Mouse (Mus musculus) forebrain, embryonic 10.5 days (tissue): ENCODE data around the gene Sgo1. TPM values are rescaled to one million over a fixed set of nuclear protein-coding genes. Genes with fewer than 3 reads are reported as not detected.

ENCODE experiments used
- DNase-seq: peaks from one replicate; pipeline ENCODE4 v3.0.0-alpha.2; 2017; ENCODE audit warnings: low spot score; ENCODE audit errors: extremely low spot score
- H3K27ac ChIP-seq: fragments of 300-500 bp; sonication (generic); 2 replicates; pipeline ENCODE4 v1.5.1; 2016; ENCODE audit warnings: mild to moderate bottlenecking
- H3K27me3 ChIP-seq: fragments of 300-500 bp; sonication (generic); 2 replicates; pipeline ENCODE4 v1.6.1; 2016; ENCODE audit warnings: mild to moderate bottlenecking; ENCODE audit not compliant: poor library complexity, severe bottlenecking
- H3K36me3 ChIP-seq: fragments of 300-500 bp; sonication (generic); replicated peaks from 2 replicates; pipeline ENCODE4 v1.6.1; 2016; ENCODE audit warnings: mild to moderate bottlenecking, moderate library complexity
- H3K4me1 ChIP-seq: fragments of 300-500 bp; sonication (generic); 2 replicates; pipeline ENCODE4 v1.6.1; 2016
- H3K4me3 ChIP-seq: fragments of 300-500 bp; sonication (generic); 2 replicates; pipeline ENCODE4 v1.5.1; 2016; ENCODE audit warnings: mild to moderate bottlenecking, moderate library complexity
- H3K9me3 ChIP-seq: fragments of 300-500 bp; sonication (generic); 2 replicates; pipeline ENCODE4 v1.6.1; 2016; ENCODE audit warnings: mild to moderate bottlenecking, moderate library complexity
- WGBS: fragments of 180-500 bp; shearing (Covaris S2); methylation state at CpG from one replicate; pipeline ENCODE4 v1.1.7; 2016; 5-methylcytosine and 5-hydroxymethylcytosine counted together
- polyA plus RNA-seq: library from polyadenylated mRNA; unstranded; fragments of >200 nt; fragmentation: Nextera tagmentation; extraction: Ambion mirVana; gene quantifications from 2 replicates; pipeline ENCODE4 v1.2.1, GENCODE M21; 2016

Sgo1 gene
- polyA plus RNA-seq, 1 experiment from 2014 or later = 47.3 TPM

DNA sequence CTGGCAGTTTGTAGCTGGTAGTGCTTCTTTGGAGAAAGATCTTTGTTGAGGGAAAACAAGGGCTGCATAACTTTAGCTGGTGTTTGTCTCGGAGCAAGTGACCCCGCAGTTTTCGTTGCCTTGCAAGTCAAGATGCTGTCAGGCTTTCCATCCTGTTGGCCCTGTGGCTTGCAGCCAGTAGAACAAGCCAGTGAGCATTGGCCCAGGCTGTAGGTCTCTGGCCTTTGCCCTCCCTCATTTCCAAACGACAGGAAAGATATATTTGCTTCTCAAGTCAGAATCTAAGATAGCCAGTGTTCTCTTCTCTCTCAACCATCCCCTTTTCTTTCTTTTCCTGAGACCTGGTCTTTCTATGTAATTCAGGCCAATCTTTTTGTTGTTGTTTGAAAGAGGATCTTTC lies 61.6 kb downstream of the Sgo1 start:
- no peak for DNase-seq
- peaks cover 14% of the 10 kb centered on the region for H3K36me3 ChIP-seq
- no peaks in the 10 kb centered on the region for H3K27me3 ChIP-seq
- 92% methylated on average over 4 of the region's 4 CpGs for WGBS
- H3K4me1 ChIP-seq = no peaks in the 10 kb centered on the region
- H3K9me3 ChIP-seq = no peaks in the 10 kb centered on the region
- H3K4me3 ChIP-seq = no peak overlapping the region
- no peak overlapping the region for H3K27ac ChIP-seq

DNA sequence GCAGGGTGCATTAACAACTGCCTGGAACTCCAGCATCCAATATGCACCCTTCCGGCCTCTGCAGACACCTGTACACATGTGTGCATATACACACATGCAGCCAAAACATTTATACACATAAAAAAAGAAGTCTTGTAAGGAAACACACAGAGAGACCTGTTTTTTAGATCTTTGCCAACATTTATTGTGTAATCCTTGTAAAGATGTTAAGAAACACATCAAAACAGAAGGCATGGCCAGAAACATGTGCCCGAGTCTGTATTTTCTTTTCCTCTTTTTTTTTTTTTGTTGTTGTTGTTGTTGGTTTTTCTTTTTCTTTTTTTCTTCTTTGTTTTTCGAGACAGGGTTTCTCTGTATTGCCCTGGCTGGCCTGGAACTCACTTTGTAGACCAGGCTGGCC lies 63.0 kb downstream of the Sgo1 start:
- 93% methylated on average over 3 of the region's 3 CpGs for WGBS
- no peaks in the 10 kb centered on the region for H3K4me1 ChIP-seq
- no peaks in the 10 kb centered on the region for H3K9me3 ChIP-seq
- H3K27ac ChIP-seq = no peak overlapping the region
- no peak for DNase-seq
- peaks cover 13% of the 10 kb centered on the region for H3K36me3 ChIP-seq
- no peaks in the 10 kb centered on the region for H3K27me3 ChIP-seq
- no peak overlapping the region for H3K4me3 ChIP-seq

Other genes starting within 250 kb of the Sgo1 start
- 0.41 and 0.66 TPM in 2 replicates for gene Efhb, start 226.0 kb downstream of the Sgo1 start, polyA plus RNA-seq
- 55.3 and 56.5 TPM in 2 replicates for gene Rab5a, start 210.1 kb downstream of the Sgo1 start, polyA plus RNA-seq
- 0.25 and 0.26 TPM in 2 replicates for gene Pp2d1, start 149.9 kb downstream of the Sgo1 start, polyA plus RNA-seq
- gene Kat2b, start 122.5 kb downstream of the Sgo1 start, polyA plus RNA-seq = 2.1 and 2.8 TPM in 2 replicates
- gene Sult1c2, start 157.0 kb upstream of the Sgo1 start, polyA plus RNA-seq = not detected in 2 replicates